Mouse (Mus musculus) retina, postnatal 1 day (tissue): ENCODE results near the gene Alox12.

Source experiments
- DNase-seq: peaks from one replicate; pipeline ENCODE4 v3.0.0-alpha.2; 2012

The Alox12 gene

GRCm38 (mm10) chr11:70219873-70220272 lies 35.3 kb downstream of the Alox12 start:
- DNase-seq: no peak

DNA sequence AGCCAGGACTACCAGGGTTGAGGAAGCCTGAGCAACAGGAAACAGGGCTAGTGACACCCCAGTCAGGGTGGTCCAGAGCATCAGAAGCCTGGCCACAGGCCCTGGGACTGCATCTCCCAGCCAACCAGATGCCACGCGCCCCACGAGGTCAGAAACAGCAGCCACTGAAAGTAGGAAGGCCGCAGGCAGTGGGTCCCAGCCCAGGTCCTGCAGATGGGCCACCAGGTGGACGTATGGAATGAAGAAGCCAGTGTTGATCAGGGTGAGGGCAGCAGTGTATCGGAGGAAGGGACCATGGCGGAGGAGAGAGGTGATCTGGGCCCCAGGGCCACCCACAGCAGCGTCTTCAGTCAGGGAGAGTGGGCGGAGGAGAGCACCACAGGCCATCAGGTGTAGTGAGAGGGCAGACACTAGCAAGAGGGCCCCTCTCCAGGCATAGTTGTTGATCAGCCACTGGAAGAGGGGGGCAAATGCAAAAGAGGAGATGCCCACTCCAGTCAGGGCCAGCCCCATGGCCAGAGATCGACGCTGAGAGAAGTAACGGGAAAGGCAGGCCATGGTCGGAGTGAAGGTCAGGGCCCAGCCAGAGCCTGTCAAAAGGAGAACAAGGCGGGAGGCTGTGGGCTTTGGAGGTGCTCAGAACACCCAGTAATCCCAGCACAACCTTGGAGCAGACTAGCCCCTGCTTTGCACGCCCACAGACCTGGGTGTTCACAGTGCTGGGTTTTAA lies 36.2 kb downstream of the Alox12 start:
- DNase-seq: no peak

DNA sequence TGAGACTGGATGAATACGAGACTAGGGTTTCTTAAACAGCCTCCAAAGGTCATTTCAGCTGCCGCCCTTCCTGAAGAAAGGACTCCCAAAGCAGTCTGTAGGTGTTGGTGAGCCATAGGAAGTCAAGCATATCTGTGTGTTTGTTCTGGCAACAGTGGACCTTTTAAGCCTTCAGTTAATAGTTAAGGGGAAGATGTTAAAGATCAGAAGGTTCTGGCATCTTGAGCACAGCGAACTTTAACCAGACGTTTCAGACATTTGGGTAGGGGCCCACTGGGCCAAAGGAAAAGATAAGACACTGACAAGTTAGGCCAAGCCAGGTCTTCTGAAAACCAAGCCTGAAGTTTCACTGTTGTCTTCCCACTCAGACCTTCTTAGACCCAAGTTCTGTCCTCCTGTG lies 37.1 kb downstream of the Alox12 start:
- no peak for DNase-seq

DNA sequence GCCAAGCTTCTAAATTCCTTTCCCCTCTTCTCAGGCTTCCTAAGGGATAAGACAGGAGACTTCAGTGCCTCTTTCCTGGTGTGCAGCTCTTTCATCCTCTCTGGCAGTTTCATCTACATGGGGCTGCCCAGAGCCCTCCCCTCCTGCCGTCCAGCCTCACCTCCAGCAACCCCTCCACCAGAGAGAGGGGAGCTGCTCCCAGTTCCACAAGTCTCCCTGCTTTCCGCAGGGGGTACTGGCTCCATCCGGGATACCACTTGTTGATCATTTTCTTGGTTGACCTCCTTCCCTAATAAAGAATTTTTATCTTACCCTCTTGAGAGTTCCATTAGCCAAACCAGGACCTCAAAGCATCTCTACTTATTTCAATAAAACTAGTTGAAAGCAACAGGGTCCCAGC lies 39.0 kb downstream of the Alox12 start:
- DNase-seq: no peak

GRCm38 (mm10) chr11:70215301-70215700 lies 39.9 kb downstream of the Alox12 start:
- DNase-seq: no peak

GRCm38 (mm10) chr11:70214856-70215209 lies 40.3 kb downstream of the Alox12 start:
- DNase-seq: no peak

DNA sequence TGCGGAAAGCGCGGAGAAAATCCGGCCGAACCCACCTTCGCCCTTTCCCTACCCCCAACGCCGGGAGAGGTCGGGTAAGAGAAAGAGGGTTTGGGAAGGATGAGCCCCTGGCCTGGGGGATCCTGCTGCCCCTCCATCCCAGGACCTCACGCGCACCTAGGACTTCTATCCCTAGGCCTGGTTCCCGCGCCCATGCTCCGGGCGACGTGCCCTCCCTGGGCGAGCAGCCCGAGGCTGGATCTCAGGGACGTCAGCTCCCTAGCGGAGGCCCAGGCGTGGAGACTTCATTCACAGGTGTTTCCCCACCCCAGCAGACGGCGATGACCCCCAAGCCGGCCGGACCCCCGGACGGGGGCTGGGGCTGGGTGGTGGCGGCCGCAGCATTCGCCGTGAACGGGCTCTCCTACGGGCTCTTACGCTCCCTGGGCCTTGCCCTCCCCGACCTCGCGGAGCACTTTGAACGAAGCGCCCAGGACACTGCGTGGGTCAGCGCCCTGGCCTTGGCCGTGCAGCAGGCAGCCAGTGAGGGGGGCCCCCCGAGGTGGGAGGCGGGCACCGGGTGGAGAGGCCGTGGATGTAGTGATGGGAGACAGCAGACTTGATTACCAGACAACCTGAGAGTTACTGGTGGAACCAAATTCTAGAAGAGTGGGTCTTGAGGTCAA lies 40.8 kb downstream of the Alox12 start:
- peak; percentile 30 for DNase-seq

DNA sequence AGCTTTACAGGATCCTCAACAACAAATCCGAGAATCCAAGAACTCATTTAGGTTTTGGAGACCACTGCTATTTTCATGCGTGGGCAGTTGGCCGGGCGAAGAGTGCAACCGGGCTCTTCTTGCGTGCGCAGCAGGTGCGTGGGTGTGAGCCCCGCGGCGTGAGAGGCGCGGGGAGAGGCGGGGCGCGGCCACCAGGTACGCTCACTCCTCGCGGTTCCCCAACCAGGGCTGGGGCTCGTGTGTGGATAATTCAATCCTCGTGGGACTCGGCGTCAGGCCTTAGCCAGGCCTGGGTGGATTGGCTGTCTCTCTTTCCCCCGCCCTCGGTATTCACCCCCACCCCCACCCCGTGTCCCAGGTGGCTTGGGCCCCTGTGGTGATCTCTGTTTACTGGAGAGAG lies 41.4 kb downstream of the Alox12 start:
- no peak for DNase-seq

DNA sequence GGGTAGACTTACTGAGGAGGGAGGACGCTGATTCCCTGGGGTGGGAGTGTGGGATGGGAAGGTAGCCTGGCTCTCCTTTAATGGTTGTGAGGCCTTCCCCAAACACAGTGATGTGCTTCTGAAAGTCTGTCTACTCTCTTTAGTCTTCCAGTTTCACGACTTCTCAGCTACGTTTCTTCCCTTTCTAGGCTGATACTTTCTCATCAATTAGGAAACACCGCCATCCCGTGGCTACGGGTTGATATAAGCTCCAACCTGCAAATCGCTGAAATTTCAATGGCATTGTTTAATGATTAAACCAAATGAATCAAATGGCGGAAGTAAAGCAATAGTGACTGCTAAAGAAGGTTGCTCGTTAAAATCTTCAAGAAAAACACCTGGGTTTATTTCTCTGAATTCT lies 42.3 kb downstream of the Alox12 start:
- peak; percentile 74 for DNase-seq

- DNase-seq: no peak
These were observed 42.7 kb downstream of the Alox12 start, which contains the start of gene Slc16a11 for GRCm38 (mm10) chr11:70212423-70212822. TSS of gene Slc16a11 (plus strand) at chr11:70212752.

- no peak for DNase-seq
These were observed 43.2 kb downstream of the Alox12 start for GRCm38 (mm10) chr11:70211972-70212371.

- no peak for DNase-seq
These were observed 44.5 kb downstream of the Alox12 start for GRCm38 (mm10) chr11:70210681-70211080.

DNA sequence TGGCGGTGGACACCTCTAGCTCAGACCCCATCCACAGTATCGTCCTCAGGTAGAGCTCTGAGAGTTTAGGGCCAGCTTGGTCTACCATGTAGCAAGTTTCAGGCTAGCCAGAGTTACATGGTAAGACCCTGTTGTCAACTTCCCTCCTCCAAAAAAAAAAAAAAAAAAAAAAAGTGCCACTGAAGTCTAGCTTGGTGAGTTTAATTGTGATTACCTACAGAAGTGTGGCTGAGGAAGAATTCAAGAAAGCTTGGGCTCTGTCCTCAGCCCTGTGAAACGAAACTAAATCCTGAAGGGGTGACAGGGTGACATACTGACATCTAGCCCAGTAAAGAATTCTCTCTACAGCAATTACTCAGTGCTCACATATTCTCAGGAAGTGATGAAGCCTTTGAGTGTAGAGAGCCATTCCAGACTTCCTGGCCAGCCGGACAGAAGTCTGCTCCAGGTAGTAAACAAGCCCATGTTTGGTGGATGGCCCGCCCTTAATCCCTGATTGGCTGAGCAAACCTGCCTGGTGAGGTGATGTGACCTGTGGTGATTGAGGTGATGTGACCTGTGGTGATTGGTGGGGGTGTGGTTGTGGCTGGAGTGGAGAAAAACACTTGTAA lies 46.3 kb downstream of the Alox12 start:
- DNase-seq: no peak

DNA sequence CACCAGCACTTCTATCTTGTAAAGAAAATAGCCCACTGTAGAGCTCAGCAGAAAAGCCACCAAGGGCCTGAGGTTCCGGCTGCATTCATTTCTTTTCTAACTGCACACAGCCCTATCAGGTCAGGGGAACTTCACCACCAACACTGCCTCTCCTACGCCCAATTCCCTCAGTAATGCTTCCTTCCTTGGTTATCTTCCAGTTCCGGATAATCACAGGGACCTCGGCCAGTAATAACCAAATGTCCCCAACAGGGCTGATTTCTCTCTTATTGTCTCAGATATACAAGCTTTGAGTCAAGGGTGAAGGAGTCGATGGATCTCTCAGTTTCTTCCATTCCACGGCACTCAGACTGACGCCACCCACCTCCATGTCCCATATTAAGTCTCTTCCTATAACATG lies 47.9 kb downstream of the Alox12 start:
- no peak for DNase-seq

DNA sequence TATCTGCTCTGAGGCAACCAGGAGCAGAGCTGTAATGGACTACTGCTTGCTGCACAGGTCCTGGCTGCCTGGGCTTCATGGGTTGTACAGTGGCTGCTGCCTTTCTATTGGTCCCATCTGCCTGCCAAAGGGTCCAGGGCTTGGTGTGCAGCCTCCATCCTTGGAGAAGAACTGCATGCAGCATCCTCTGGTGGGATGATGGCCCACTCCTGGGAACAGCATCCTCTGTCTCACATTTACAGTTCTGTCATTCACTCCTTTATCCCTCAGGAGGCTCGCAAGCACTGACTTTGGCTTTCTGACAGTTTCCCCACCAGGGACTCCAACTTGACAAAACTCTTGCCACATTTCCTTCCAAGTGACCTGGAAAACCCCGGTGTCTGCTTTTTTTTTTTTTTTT lies 48.4 kb downstream of the Alox12 start:
- no peak for DNase-seq

GRCm38 (mm10) chr11:70201691-70202090 lies 53.5 kb downstream of the Alox12 start:
- DNase-seq: peak; percentile 80

- DNase-seq: no peak
These were observed 55.0 kb downstream of the Alox12 start for GRCm38 (mm10) chr11:70200036-70200608.

GRCm38 (mm10) chr11:70199107-70199506 lies 56.0 kb downstream of the Alox12 start:
- no peak for DNase-seq

- DNase-seq: no peak
These were observed 56.8 kb downstream of the Alox12 start for GRCm38 (mm10) chr11:70198332-70198731.

DNA sequence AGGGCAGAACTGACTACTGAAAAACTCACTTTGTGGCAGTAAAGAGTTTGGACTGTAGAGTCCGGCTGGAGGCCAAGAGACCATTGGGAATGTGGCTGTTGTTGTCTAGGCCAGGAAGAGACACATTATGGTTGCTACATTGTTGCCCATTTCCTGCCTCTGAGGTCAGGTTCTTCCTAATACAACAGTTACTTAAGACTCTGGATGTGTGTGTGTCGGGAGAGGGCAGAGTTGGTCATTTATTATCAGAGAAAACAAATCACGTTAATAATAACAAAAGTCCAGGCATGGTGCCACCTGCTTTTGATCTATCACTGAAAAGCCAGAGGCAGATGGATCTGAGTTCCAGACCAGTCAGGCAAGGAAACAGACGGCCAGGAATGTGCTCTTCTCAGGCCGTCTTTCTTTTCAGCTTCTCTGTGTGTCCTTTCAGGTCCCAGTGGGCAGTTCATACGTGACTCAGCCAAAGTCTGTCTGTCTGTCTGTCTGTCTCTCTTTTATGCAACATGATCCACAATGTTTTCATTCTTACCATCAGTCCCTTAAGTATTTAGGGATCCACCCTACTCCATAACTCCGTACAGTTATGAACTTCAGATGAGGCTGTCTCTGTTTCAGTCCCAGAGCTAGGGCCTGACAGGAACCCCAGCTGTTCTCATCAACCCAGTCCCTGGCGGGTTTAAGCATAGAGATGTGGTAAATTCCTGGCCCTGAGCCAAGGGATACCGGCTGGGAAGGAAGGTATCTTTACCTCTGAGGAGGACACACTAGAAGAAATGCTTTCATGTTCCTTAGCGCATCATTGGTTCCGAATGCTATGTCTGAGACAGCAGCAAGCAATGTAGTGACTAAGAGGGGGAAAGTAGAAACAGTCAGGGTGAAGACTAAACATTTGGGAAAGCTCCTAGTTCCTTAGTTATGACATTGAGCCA lies 61.5 kb downstream of the Alox12 start:
- DNase-seq: no peak

DNA sequence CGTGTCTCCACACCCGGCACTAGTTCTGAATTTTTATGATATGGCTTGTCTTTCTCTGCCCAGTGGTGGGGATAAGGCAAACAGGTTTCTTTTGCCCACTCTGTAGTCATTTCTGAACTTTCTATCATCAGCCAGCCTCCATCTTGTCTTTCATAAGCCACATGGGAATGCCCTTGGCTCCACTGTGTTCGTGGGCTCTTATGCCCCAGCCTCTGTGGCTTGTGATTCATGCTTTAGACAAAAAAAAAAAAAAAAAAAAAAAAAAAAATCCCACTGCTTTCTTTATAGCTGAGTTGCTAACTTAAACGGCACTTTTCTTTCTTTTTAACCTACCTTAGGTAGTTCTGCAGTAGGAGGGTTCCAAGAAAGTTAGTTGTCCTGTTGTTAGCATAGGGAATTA lies 63.0 kb downstream of the Alox12 start:
- DNase-seq: no peak
